Mouse (Mus musculus): ENCODE results near the gene Fez2.

- TF ChIP-seq POLR2A (IDR thresholded peaks at IDR 0.05; ENCODE audit: borderline replicate concordance, insufficient read depth, low read length) (no peak), CTCF (IDR thresholded peaks at IDR 0.05; ENCODE audit: borderline replicate concordance, insufficient read depth, low read depth, low read length) (no peak)
These were observed 14.1 kb downstream of the Fez2 start for GRCm38 (mm10) chr17:78403804-78404203.
